Mouse (Mus musculus): ENCODE data around the gene Sipa1l3. TPM values are rescaled to one million over a fixed set of nuclear protein-coding genes. Genes with fewer than 3 reads are reported as not detected.

The Sipa1l3 gene
- polyA plus RNA-seq, 1 experiment: 30.3 TPM

GRCm38 (mm10) chr7:29355406-29355805, 163.0 kb downstream of the Sipa1l3 start:
- WGBS: 96% methylated on average over 8 of the region's 8 CpGs
- Histone ChIP-seq H3K4me1 (ENCODE audit: control insufficient read depth, insufficient read depth, insufficient read length) (no peaks in the 10 kb centered on the region), H3K27me3 (ENCODE audit: control insufficient read depth, insufficient read depth, low read length) (no peaks in the 10 kb centered on the region), H3K36me3 (ENCODE audit: control insufficient read depth, insufficient read depth, low read length) (peaks cover 6% of the 10 kb centered on the region), H3K27ac (ENCODE audit: insufficient read depth, low read length) (no peak overlapping the region), H3K4me3 (ENCODE audit: extremely low read depth, insufficient read depth, insufficient read length) (no peak overlapping the region)
- DNase-seq (ENCODE audit: low read depth in 1 of 2, low spot score in 2 of 2): no peak
- TF ChIP-seq CTCF (IDR thresholded peaks at IDR 0.05; ENCODE audit: extremely low read depth, insufficient read depth, insufficient read length, insufficient replicate concordance): no peak
- no peak for TF ChIP-seq POLR2A (IDR thresholded peaks at IDR 0.05; ENCODE audit: low read depth, low read length)

GRCm38 (mm10) chr7:29354161-29354560, 164.3 kb downstream of the Sipa1l3 start:
- Histone ChIP-seq H3K4me1 (ENCODE audit: control insufficient read depth, insufficient read depth, insufficient read length) (no peaks in the 10 kb centered on the region), H3K36me3 (ENCODE audit: control insufficient read depth, insufficient read depth, low read length) (peaks cover 9% of the 10 kb centered on the region), H3K27ac (ENCODE audit: insufficient read depth, low read length) (no peak overlapping the region), H3K27me3 (ENCODE audit: control insufficient read depth, insufficient read depth, low read length) (no peaks in the 10 kb centered on the region), H3K4me3 (ENCODE audit: extremely low read depth, insufficient read depth, insufficient read length) (no peak overlapping the region)
- TF ChIP-seq CTCF (IDR thresholded peaks at IDR 0.05; ENCODE audit: extremely low read depth, insufficient read depth, insufficient read length, insufficient replicate concordance) (no peak), POLR2A (IDR thresholded peaks at IDR 0.05; ENCODE audit: low read depth, low read length) (no peak)
- WGBS: 93% methylated on average over 8 of the region's 8 CpGs
- no peak for DNase-seq (ENCODE audit: low read depth in 1 of 2, low spot score in 2 of 2)

- Histone ChIP-seq H3K4me3 (ENCODE audit: extremely low read depth, insufficient read depth, insufficient read length) (no peak overlapping the region), H3K36me3 (ENCODE audit: control insufficient read depth, insufficient read depth, low read length) (peaks cover 15% of the 10 kb centered on the region), H3K27ac (ENCODE audit: insufficient read depth, low read length) (no peak overlapping the region), H3K4me1 (ENCODE audit: control insufficient read depth, insufficient read depth, insufficient read length) (no peaks in the 10 kb centered on the region), H3K27me3 (ENCODE audit: control insufficient read depth, insufficient read depth, low read length) (no peaks in the 10 kb centered on the region)
- TF ChIP-seq POLR2A (IDR thresholded peaks at IDR 0.05; ENCODE audit: low read depth, low read length) (no peak), CTCF (IDR thresholded peaks at IDR 0.05; ENCODE audit: extremely low read depth, insufficient read depth, insufficient read length, insufficient replicate concordance) (no peak)
- WGBS: 94% methylated on average over 8 of the region's 8 CpGs
- DNase-seq (ENCODE audit: low read depth in 1 of 2, low spot score in 2 of 2): no peak
These were observed 166.2 kb downstream of the Sipa1l3 start for GRCm38 (mm10) chr7:29352246-29352645.

GRCm38 (mm10) chr7:29350489-29350888, 168.0 kb downstream of the Sipa1l3 start:
- 94% methylated on average over 10 of the region's 10 CpGs for WGBS
- Histone ChIP-seq H3K27me3 (ENCODE audit: control insufficient read depth, insufficient read depth, low read length) (no peaks in the 10 kb centered on the region), H3K27ac (ENCODE audit: insufficient read depth, low read length) (no peak overlapping the region), H3K36me3 (ENCODE audit: control insufficient read depth, insufficient read depth, low read length) (peaks cover 15% of the 10 kb centered on the region), H3K4me3 (ENCODE audit: extremely low read depth, insufficient read depth, insufficient read length) (no peak overlapping the region), H3K4me1 (ENCODE audit: control insufficient read depth, insufficient read depth, insufficient read length) (no peaks in the 10 kb centered on the region)
- DNase-seq (ENCODE audit: low read depth in 1 of 2, low spot score in 2 of 2): no peak
- TF ChIP-seq POLR2A (IDR thresholded peaks at IDR 0.05; ENCODE audit: low read depth, low read length) (no peak), CTCF (IDR thresholded peaks at IDR 0.05; ENCODE audit: extremely low read depth, insufficient read depth, insufficient read length, insufficient replicate concordance) (no peak)

- H3K4me1 ChIP-seq (ENCODE audit: control insufficient read depth, insufficient read depth, insufficient read length): no peaks in the 10 kb centered on the region
- WGBS: 93% methylated on average over 3 of the region's 3 CpGs
- TF ChIP-seq POLR2A (IDR thresholded peaks at IDR 0.05; ENCODE audit: low read depth, low read length) (no peak), CTCF (IDR thresholded peaks at IDR 0.05; ENCODE audit: extremely low read depth, insufficient read depth, insufficient read length, insufficient replicate concordance) (no peak)
- no peak for DNase-seq (ENCODE audit: low read depth in 1 of 2, low spot score in 2 of 2)
- no peak overlapping the region for H3K27ac ChIP-seq (ENCODE audit: insufficient read depth, low read length)
- peaks cover 13% of the 10 kb centered on the region for H3K36me3 ChIP-seq (ENCODE audit: control insufficient read depth, insufficient read depth, low read length)
- H3K4me3 ChIP-seq (ENCODE audit: extremely low read depth, insufficient read depth, insufficient read length): no peak overlapping the region
- no peaks in the 10 kb centered on the region for H3K27me3 ChIP-seq (ENCODE audit: control insufficient read depth, insufficient read depth, low read length)
These were observed 172.2 kb downstream of the Sipa1l3 start for GRCm38 (mm10) chr7:29346212-29346611.

- no peak for DNase-seq (ENCODE audit: low read depth in 1 of 2, low spot score in 2 of 2)
- Histone ChIP-seq H3K4me1 (ENCODE audit: control insufficient read depth, insufficient read depth, insufficient read length) (no peaks in the 10 kb centered on the region), H3K4me3 (ENCODE audit: extremely low read depth, insufficient read depth, insufficient read length) (no peak overlapping the region), H3K27ac (ENCODE audit: insufficient read depth, low read length) (no peak overlapping the region), H3K36me3 (ENCODE audit: control insufficient read depth, insufficient read depth, low read length) (peaks cover 11% of the 10 kb centered on the region), H3K27me3 (ENCODE audit: control insufficient read depth, insufficient read depth, low read length) (no peaks in the 10 kb centered on the region)
- WGBS: 91% methylated on average over 4 of the region's 4 CpGs
- TF ChIP-seq CTCF (IDR thresholded peaks at IDR 0.05; ENCODE audit: extremely low read depth, insufficient read depth, insufficient read length, insufficient replicate concordance) (no peak), POLR2A (IDR thresholded peaks at IDR 0.05; ENCODE audit: low read depth, low read length) (no peak)
These were observed 172.9 kb downstream of the Sipa1l3 start for GRCm38 (mm10) chr7:29345534-29345933.

- WGBS: 90% methylated on average over 7 of the region's 7 CpGs
- peaks cover 6% of the 10 kb centered on the region for H3K36me3 ChIP-seq (ENCODE audit: control insufficient read depth, insufficient read depth, low read length)
- no peak overlapping the region for H3K4me3 ChIP-seq (ENCODE audit: extremely low read depth, insufficient read depth, insufficient read length)
- no peaks in the 10 kb centered on the region for H3K27me3 ChIP-seq (ENCODE audit: control insufficient read depth, insufficient read depth, low read length)
- no peak for TF ChIP-seq CTCF (IDR thresholded peaks at IDR 0.05; ENCODE audit: extremely low read depth, insufficient read depth, insufficient read length, insufficient replicate concordance)
- no peak for TF ChIP-seq POLR2A (IDR thresholded peaks at IDR 0.05; ENCODE audit: low read depth, low read length)
- no peaks in the 10 kb centered on the region for H3K4me1 ChIP-seq (ENCODE audit: control insufficient read depth, insufficient read depth, insufficient read length)
- DNase-seq (ENCODE audit: low read depth in 1 of 2, low spot score in 2 of 2): no peak
- H3K27ac ChIP-seq (ENCODE audit: insufficient read depth, low read length): no peak overlapping the region
These were observed 174.7 kb downstream of the Sipa1l3 start for GRCm38 (mm10) chr7:29343746-29344145.

Data from spleen, adult 2 months (tissue).